Mouse (Mus musculus) kidney, postnatal 0 days (tissue): Measurements from ENCODE around the gene Psip1. TPM values are rescaled to one million over a fixed set of nuclear protein-coding genes. Genes with fewer than 3 reads are reported as not detected.
A peak's percentile ranks its signal among the peaks of the same experiment; 100 is the strongest.

Source experiments
- ATAC-seq: fragments of 200-750 bp; cut with Nextera tagmentation; replicated peaks from 2 replicates; pipeline ENCODE4 v1.8.0; 2017; ENCODE audit warnings: low read depth, moderate number of reproducible peaks, moderate TSS enrichment, moderate library complexity; ENCODE audit not compliant: low FRiP score
- DNase-seq: peaks from one replicate; pipeline ENCODE4 v3.0.0-alpha.2; 2016; ENCODE audit warnings: low spot score
- H3K27ac ChIP-seq: fragments of 300-500 bp; sonication (generic); 2 replicates; pipeline ENCODE4 v1.5.1; 2014; ENCODE audit warnings: mild to moderate bottlenecking
- H3K27me3 ChIP-seq: fragments of 300-500 bp; sonication (generic); 2 replicates; pipeline ENCODE4 v1.6.1; 2014; ENCODE audit warnings: low read length, mixed read lengths; ENCODE audit not compliant: insufficient read depth
- H3K36me3 ChIP-seq: fragments of 300-500 bp; sonication (generic); 2 replicates; pipeline ENCODE4 v1.6.1; 2014; ENCODE audit warnings: low read length, mixed read lengths; ENCODE audit not compliant: insufficient read depth
- H3K4me1 ChIP-seq: fragments of 300-500 bp; sonication (generic); replicated peaks from 2 replicates; pipeline ENCODE4 v1.6.1; 2014; ENCODE audit warnings: antibody characterized with exemption, low read length, mixed read lengths; ENCODE audit not compliant: insufficient read depth
- H3K4me2 ChIP-seq: fragments of 300-500 bp; sonication (generic); 2 replicates; pipeline ENCODE4 v1.6.1; 2014; ENCODE audit warnings: mild to moderate bottlenecking, low read length, moderate library complexity, mixed read lengths
- H3K4me3 ChIP-seq: fragments of 300-500 bp; sonication (generic); replicated peaks from 2 replicates; pipeline ENCODE4 v1.5.1; 2014; ENCODE audit warnings: low read depth, low read length
- H3K9ac ChIP-seq: fragments of 300-500 bp; sonication (generic); 2 replicates; pipeline ENCODE4 v1.6.1; 2014; ENCODE audit warnings: low read depth, low read length
- H3K9me3 ChIP-seq: fragments of 300-500 bp; sonication (generic); replicated peaks from 2 replicates; pipeline ENCODE4 v1.6.1; 2016; ENCODE audit warnings: low read length, inconsistent platforms, mixed read lengths
- CTCF ChIP-seq: IDR thresholded peaks from 2 replicates; pipeline ENCODE4 v1.5.1; 2016; ENCODE audit warnings: antibody characterized with exemption, low read depth, mild to moderate bottlenecking, moderate library complexity
- WGBS: fragments of 180-500 bp; shearing (Covaris S2); extraction: QIAGEN DNeasy Blood & Tissue Kit; methylation state at CpG from one replicate; pipeline ENCODE4 v1.1.7; 2014; 5-methylcytosine and 5-hydroxymethylcytosine counted together
- polyA plus RNA-seq: library from polyadenylated mRNA; unstranded; fragments of >200 nt; fragmentation: Nextera tagmentation; extraction: Ambion mirVana; gene quantifications from 2 replicates; pipeline ENCODE4 v1.2.1, GENCODE M21; 2015

Gene Psip1
- polyA plus RNA-seq, 1 experiment from 2014 or later: 104 TPM

DNA sequence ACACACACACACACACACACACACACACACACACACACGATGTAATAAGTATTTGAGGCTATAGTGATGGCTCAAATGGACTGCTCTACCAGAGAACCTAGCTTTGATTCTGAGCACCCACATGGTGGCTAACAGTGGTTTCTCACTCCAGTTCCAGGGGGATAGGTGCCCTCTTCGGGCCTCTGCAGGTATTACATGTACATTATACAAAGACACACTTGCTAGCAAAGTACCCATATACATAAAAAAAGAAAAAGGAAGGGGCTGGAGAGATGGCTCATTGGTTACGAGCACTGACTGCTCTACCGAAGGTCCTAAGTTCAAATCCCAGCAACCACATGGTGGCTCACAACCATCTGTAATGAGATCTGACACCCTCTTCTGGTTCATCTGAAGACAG is 57.4 kb downstream of the Psip1 start:
- peaks cover 36% of the 10 kb centered on the region for H3K36me3 ChIP-seq
- no peak for ATAC-seq
- peak; percentile 22; the same call in 1 of the 2 replicates for TF ChIP-seq CTCF
- H3K4me3 ChIP-seq: no peak overlapping the region
- no peak for DNase-seq
- H3K4me1 ChIP-seq: no peaks in the 10 kb centered on the region
- no peak overlapping the region for H3K27ac ChIP-seq
- H3K4me2 ChIP-seq: no peak overlapping the region
- no peaks in the 10 kb centered on the region for H3K27me3 ChIP-seq
- H3K9ac ChIP-seq: no peak overlapping the region
- 91% methylated on average over 4 of the region's 4 CpGs for WGBS
- no peaks in the 10 kb centered on the region for H3K9me3 ChIP-seq

DNA sequence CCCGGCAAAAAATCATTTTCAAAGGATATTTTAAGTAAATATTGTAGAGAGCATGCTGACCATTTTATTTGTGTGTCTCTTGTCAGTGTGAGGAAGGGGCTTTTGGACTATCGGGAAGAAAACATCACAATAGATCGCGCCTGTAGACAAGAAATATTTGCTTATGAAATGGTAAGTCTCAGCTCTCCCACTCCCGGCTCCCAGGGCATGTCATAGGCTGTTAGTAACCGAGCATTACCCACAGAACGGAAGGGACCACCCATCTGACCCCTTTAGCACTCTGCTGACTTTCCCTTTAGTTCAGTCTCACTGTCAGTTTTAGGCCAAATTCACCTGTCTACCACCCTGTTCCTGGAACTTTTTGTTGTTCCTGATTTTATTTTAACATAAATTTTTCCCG is 58.6 kb downstream of the Psip1 start:
- Histone ChIP-seq H3K9ac (no peak overlapping the region), H3K4me1 (no peaks in the 10 kb centered on the region), H3K4me3 (no peak overlapping the region), H3K27me3 (no peaks in the 10 kb centered on the region), H3K36me3 (peaks cover 33% of the 10 kb centered on the region), H3K27ac (no peak overlapping the region), H3K9me3 (no peaks in the 10 kb centered on the region), H3K4me2 (no peak overlapping the region)
- ATAC-seq: no peak
- no peak for DNase-seq
- 97% methylated on average over 8 of the region's 8 CpGs for WGBS
- no peak for TF ChIP-seq CTCF

DNA sequence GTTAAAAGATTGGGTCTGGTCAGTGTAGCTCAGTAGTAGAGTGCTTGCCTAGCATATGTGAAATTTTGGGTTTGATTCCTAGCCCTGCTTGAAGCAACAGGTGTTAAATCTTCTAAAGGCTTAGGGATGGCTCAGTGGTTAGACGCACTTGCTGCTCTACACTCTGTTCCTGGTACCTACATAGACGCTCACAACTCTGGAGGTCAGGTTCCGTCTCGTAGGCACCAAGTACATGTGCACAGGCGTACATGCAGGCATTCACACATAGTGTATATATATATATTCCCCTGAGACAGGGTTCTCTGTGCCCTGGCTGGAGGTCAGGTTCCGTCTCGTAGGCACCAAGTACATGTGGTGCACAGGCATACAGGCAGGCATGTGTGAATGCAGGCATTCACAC is 59.1 kb downstream of the Psip1 start:
- H3K36me3 ChIP-seq: peaks cover 32% of the 10 kb centered on the region
- H3K9me3 ChIP-seq: no peaks in the 10 kb centered on the region
- H3K4me3 ChIP-seq: no peak overlapping the region
- no peak overlapping the region for H3K27ac ChIP-seq
- DNase-seq: no peak
- TF ChIP-seq CTCF: no peak
- 98% methylated on average over 7 of the region's 7 CpGs for WGBS
- no peak for ATAC-seq
- H3K9ac ChIP-seq: no peak overlapping the region
- no peak overlapping the region for H3K4me2 ChIP-seq
- no peaks in the 10 kb centered on the region for H3K27me3 ChIP-seq
- H3K4me1 ChIP-seq: no peaks in the 10 kb centered on the region

DNA sequence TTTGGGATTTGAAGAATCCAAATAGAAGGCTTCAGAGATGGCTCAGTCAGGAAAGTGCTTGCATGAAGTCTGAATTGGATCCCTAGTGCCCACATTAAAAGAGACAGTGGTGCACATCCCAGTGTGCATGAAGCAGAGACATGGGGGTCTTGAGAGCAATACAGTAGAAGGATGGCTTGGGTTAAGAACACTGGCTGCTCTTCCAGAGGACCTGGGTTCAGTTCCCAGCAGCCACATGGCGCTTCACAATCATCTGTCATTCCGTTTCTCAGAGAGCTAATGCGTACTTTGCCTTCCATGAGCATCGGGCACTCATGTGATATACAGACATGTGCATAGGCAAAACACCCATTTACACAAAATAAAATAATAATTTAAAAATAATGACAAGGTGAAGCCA is 61.1 kb downstream of the Psip1 start:
- Histone ChIP-seq H3K36me3 (peaks cover 27% of the 10 kb centered on the region), H3K4me1 (no peaks in the 10 kb centered on the region), H3K4me2 (no peak overlapping the region), H3K9ac (no peak overlapping the region), H3K27me3 (no peaks in the 10 kb centered on the region), H3K27ac (no peak overlapping the region), H3K4me3 (no peak overlapping the region), H3K9me3 (no peaks in the 10 kb centered on the region)
- no peak for TF ChIP-seq CTCF
- no peak for ATAC-seq
- over 99% methylated on average over 4 of the region's 4 CpGs for WGBS
- no peak for DNase-seq

DNA sequence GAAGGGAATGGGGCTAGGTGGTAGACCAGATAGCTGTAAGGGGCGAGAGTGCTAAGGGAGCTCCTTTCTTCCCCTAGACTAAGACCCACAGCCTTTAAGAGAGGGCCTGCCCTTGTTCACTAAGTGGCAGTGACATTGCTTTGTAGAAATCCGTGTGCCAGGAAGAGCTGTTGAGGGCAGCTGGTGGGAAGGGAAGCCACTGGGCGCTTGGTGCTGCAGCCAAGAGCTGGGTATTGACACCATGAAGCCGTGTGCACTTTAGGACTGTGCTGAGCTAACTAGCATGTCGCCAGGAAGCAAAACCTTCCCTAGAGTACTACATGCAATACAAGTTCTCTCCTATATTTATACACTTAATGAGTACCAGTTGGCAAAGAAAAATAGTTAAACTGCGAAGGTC is 62.6 kb downstream of the Psip1 start:
- no peak overlapping the region for H3K27ac ChIP-seq
- H3K9me3 ChIP-seq: no peaks in the 10 kb centered on the region
- H3K4me3 ChIP-seq: no peak overlapping the region
- no peak for ATAC-seq
- peaks cover 4% of the 10 kb centered on the region; the same call in 1 of the 2 replicates for H3K4me1 ChIP-seq
- no peak for DNase-seq
- 98% methylated on average over 6 of the region's 6 CpGs for WGBS
- H3K4me2 ChIP-seq: no peak overlapping the region
- peaks cover 24% of the 10 kb centered on the region for H3K36me3 ChIP-seq
- TF ChIP-seq CTCF: no peak
- H3K27me3 ChIP-seq: no peaks in the 10 kb centered on the region
- H3K9ac ChIP-seq: no peak overlapping the region

DNA sequence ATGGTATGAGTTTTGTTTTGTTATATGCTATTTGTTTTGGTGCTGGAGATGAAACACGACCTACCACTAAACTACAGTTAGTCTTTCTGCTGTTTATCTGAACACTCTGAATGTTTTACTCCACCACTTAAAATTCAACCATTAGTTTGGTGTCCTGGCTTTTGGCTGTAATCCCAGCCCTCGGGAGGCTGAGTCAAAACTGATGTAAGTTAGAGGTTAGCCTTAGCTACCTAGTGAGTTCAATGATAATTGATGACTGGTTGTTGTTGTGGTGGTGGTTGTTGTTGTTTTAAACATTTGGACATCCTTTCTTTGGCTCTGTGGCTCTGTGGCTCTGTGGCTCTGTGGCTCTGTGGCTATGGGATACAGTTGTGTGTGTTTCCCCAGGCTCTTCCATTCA is 67.5 kb downstream of the Psip1 start:
- 61% methylated on average over 2 of the region's 2 CpGs for WGBS
- Histone ChIP-seq H3K27ac (no peak overlapping the region), H3K27me3 (no peaks in the 10 kb centered on the region), H3K9ac (no peak overlapping the region; the same call in 1 of the 2 replicates), H3K36me3 (no peaks in the 10 kb centered on the region; the same call in 1 of the 2 replicates), H3K4me2 (peak overlapping the region; percentile 65), H3K4me3 (peak overlapping the region; percentile 93), H3K4me1 (peaks cover 6% of the 10 kb centered on the region; the same call in 1 of the 2 replicates), H3K9me3 (no peaks in the 10 kb centered on the region)
- DNase-seq: no peak
- no peak for ATAC-seq
- TF ChIP-seq CTCF: no peak

DNA sequence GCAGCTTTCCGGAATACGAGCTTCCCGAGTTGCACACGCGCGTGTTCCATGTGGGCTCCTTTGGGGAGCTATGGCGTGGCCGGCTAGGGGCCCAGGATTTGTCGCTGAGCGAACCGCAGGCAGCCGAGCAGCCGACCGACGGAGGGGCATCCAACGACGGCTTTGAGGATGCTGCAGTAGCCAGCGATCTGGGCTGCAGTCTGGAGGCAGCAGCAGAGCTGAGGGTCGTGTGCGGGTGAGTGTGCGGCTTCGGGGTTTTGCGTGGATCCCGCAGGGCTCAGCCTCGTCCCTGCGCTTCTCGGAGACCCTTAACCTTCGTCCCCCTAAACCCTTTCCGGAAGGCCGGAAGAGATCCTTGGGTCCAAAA is 68.5 kb downstream of the Psip1 start:
- H3K27me3 ChIP-seq: no peaks in the 10 kb centered on the region
- H3K36me3 ChIP-seq: no peaks in the 10 kb centered on the region
- H3K9me3 ChIP-seq: no peaks in the 10 kb centered on the region
- WGBS: under 1% methylated on average over 25 of the region's 30 CpGs
- no peak for DNase-seq
- peak overlapping the region; percentile 77 for H3K27ac ChIP-seq
- peak overlapping the region; percentile 92 for H3K9ac ChIP-seq
- peak overlapping the region; percentile 93 for H3K4me3 ChIP-seq
- TF ChIP-seq CTCF: no peak
- H3K4me1 ChIP-seq: peaks cover 6% of the 10 kb centered on the region; the same call in 1 of the 2 replicates
- ATAC-seq: peak; percentile 53
- H3K4me2 ChIP-seq: peak overlapping the region; percentile 65
